Mouse (Mus musculus) adrenal gland, adult 8-10 months (tissue): ENCODE results near the gene Ackr3. TPM values are rescaled to one million over a fixed set of nuclear protein-coding genes. Genes with fewer than 3 reads are reported as not detected.

ENCODE experiments used
- DNase-seq: peaks from one replicate; pipeline ENCODE4 v3.0.0; 2022
- total RNA-seq, 4 experiments: library from RNA; stranded (reverse); gene quantifications; 2 replicates each; pipeline ENCODE4 v1.2.4; 2022

Ackr3 gene
- total RNA-seq, 4 experiments from 2014 or later, result 20.0 to 86.1 (median 59.0) TPM

DNA sequence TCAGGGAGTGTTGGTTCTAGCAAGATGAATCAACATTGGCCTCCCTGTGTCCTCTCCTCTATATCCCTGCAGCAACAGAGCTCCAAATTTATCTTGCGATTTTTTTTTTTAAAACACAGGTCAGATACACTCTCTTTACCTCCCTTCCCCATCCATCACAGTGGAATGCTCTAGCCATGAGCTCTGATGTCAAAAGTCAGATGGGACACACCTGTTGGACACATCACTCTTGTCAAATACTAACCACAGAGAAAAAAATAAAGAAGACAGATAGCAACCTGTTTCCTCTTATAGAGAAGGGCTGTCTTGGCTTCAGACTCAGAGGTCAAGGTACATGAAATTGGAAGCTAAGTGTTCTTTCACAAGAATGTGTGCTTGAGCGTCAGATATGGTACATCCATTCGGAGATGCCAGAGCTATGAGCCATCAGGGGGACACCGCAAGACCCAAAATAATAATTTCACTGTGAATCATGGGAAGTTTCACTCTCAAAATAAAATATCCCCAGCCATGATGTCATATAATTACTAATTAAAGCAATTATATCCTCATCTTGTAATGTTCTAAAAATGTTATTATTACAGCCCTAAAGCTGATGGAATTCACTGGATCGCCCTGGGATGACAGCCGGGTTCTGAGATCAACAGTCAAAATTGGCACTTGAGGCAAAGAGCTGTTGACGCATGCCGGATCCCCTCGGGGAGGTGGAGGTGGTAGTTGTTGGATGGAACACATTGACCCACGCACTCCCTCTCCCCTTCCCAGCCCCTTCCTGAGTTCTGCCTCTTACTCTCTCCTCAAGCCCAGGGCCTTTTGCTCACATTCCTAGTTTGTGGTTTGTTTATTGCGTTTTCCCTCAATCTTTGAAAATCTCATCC, 57.2 kb downstream of the Ackr3 start:
- no peak for DNase-seq

GRCm38 (mm10) chr1:90262380-90262779, 58.6 kb downstream of the Ackr3 start:
- no peak for DNase-seq

Other genes starting within 250 kb of the Ackr3 start
- not detected for gene Asb18, start 189.3 kb upstream of the Ackr3 start, total RNA-seq
- not detected for gene Iqca, start 50.6 kb upstream of the Ackr3 start, total RNA-seq